Mouse (Mus musculus) liver, postnatal 0 days (tissue): Measurements from ENCODE around the gene Myof. TPM values are rescaled to one million over a fixed set of nuclear protein-coding genes. Genes with fewer than 3 reads are reported as not detected.

ENCODE experiments used
- ATAC-seq: fragments of 200-750 bp; cut with Nextera tagmentation; 2 replicates; pipeline ENCODE4 v1.8.0; 2017; ENCODE audit warnings: mild to moderate bottlenecking, moderate library complexity
- DNase-seq: peaks from one replicate; pipeline ENCODE4 v3.0.0-alpha.2; 2016
- H3K27ac ChIP-seq: fragments of 300-500 bp; sonication (generic); 2 replicates; pipeline ENCODE4 v1.5.1; 2014; ENCODE audit warnings: antibody characterized with exemption, moderate library complexity, mild to moderate bottlenecking, low read depth
- H3K27me3 ChIP-seq: fragments of 300-500 bp; sonication (generic); 2 replicates; pipeline ENCODE4 v1.6.1; 2014; ENCODE audit warnings: low read length, control low read depth, mixed read lengths; ENCODE audit not compliant: insufficient read depth
- H3K36me3 ChIP-seq: fragments of 300-500 bp; sonication (generic); replicated peaks from 2 replicates; pipeline ENCODE4 v1.6.1; 2014; ENCODE audit warnings: mild to moderate bottlenecking, control low read depth, low read length, moderate library complexity, mixed read lengths; ENCODE audit not compliant: insufficient read depth
- H3K4me1 ChIP-seq: fragments of 300-500 bp; sonication (generic); 2 replicates; pipeline ENCODE4 v1.6.1; 2014; ENCODE audit warnings: antibody characterized with exemption, mild to moderate bottlenecking, control low read depth; ENCODE audit not compliant: insufficient read depth
- H3K4me2 ChIP-seq: fragments of 300-500 bp; sonication (generic); 2 replicates; pipeline ENCODE4 v1.6.1; 2014; ENCODE audit warnings: low read depth, mild to moderate bottlenecking, low read length, moderate library complexity, mixed read lengths
- H3K4me3 ChIP-seq: fragments of 300-500 bp; sonication (generic); 2 replicates; pipeline ENCODE4 v1.5.1; 2014; ENCODE audit warnings: low read depth, low read length
- H3K9ac ChIP-seq: fragments of 300-500 bp; sonication (generic); replicated peaks from 2 replicates; pipeline ENCODE4 v1.6.1; 2014; ENCODE audit warnings: mild to moderate bottlenecking, moderate library complexity
- H3K9me3 ChIP-seq: fragments of 300-500 bp; sonication (generic); 2 replicates; pipeline ENCODE4 v1.6.1; 2016; ENCODE audit warnings: mild to moderate bottlenecking, control low read depth, low read length, mixed read lengths
- CTCF ChIP-seq: sonication (generic); IDR thresholded peaks from 2 replicates; pipeline ENCODE4 v1.5.1; 2016; ENCODE audit warnings: antibody characterized with exemption, low read depth
- EP300 ChIP-seq: IDR thresholded peaks from 2 replicates; pipeline ENCODE4 v1.6.1; 2016; ENCODE audit warnings: antibody characterized with exemption, low read depth, mild to moderate bottlenecking
- WGBS: fragments of 180-500 bp; shearing (Covaris S2); extraction: QIAGEN DNeasy Blood & Tissue Kit; methylation state at CpG from one replicate; pipeline ENCODE4 v1.1.7; 2014; ENCODE audit not compliant: insufficient replicate concordance; 5-methylcytosine and 5-hydroxymethylcytosine counted together
- polyA plus RNA-seq: library from polyadenylated mRNA; unstranded; fragments of >200 nt; fragmentation: Nextera tagmentation; extraction: Ambion mirVana; gene quantifications from 2 replicates; pipeline ENCODE4 v1.2.1, GENCODE M21; 2015

Gene Myof
- polyA plus RNA-seq, 1 experiment from 2014 or later = 1.7 TPM

DNA sequence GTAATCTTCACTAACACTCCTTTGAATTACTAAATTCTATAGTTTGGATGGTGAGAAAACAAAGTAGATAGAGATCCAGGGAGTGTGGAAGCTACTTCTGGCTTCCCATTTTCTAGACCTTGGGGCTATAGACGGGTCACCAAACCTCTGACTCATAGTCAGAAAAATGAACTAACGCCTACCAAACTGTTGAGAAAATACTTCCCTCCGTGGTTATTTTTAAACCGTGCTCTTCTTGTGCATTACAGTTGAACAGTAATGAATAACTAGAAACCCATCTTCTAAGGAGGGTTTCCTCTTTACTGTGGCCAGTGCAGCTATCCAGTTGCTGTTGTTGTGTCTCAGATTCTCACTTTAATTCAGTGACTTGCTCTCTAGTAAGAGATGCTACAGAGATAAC, 20.7 kb downstream of the Myof start:
- no peaks in the 10 kb centered on the region for H3K36me3 ChIP-seq
- peaks cover 35% of the 10 kb centered on the region for H3K4me1 ChIP-seq
- H3K9me3 ChIP-seq = no peaks in the 10 kb centered on the region
- H3K4me2 ChIP-seq = no peak overlapping the region
- TF ChIP-seq EP300 (no peak), CTCF (no peak)
- H3K27ac ChIP-seq = no peak overlapping the region
- no peaks in the 10 kb centered on the region for H3K27me3 ChIP-seq
- DNase-seq = no peak
- no peak overlapping the region for H3K4me3 ChIP-seq
- ATAC-seq = 0 out of 2 replicates have a peak, but pooled peaks have one; percentile 14
- H3K9ac ChIP-seq = no peak overlapping the region
- 10% methylated on average over 4 of the region's 4 CpGs for WGBS

DNA sequence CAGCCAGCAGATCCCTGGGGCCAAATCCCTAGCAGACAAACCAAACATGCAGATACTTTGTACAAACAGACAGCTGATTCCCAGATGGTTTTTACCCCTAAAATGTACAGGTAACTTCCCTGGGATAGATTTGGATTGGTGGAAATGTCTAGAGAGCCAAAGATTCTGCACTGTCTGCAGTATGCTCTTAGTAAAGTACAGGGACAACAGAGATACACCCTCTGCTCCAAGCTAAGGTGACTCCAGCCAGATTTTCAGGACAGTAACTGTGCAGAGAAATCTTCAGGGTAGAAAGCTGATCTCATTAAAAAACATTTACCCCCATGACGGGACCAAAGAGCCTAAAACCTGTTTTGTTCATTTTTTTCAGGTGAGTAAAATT, 27.5 kb downstream of the Myof start:
- H3K9me3 ChIP-seq = no peaks in the 10 kb centered on the region
- H3K9ac ChIP-seq = no peak overlapping the region
- H3K27ac ChIP-seq = no peak overlapping the region
- no peak overlapping the region for H3K4me2 ChIP-seq
- 61% methylated on average over 1 of the region's 1 CpGs for WGBS
- DNase-seq (no peak), ATAC-seq (no peak)
- H3K4me1 ChIP-seq = peaks cover 8% of the 10 kb centered on the region; the same call in 1 of the 2 replicates
- H3K27me3 ChIP-seq = no peaks in the 10 kb centered on the region
- no peak overlapping the region for H3K4me3 ChIP-seq
- no peaks in the 10 kb centered on the region for H3K36me3 ChIP-seq
- TF ChIP-seq EP300 = no peak
- TF ChIP-seq CTCF = no peak

DNA sequence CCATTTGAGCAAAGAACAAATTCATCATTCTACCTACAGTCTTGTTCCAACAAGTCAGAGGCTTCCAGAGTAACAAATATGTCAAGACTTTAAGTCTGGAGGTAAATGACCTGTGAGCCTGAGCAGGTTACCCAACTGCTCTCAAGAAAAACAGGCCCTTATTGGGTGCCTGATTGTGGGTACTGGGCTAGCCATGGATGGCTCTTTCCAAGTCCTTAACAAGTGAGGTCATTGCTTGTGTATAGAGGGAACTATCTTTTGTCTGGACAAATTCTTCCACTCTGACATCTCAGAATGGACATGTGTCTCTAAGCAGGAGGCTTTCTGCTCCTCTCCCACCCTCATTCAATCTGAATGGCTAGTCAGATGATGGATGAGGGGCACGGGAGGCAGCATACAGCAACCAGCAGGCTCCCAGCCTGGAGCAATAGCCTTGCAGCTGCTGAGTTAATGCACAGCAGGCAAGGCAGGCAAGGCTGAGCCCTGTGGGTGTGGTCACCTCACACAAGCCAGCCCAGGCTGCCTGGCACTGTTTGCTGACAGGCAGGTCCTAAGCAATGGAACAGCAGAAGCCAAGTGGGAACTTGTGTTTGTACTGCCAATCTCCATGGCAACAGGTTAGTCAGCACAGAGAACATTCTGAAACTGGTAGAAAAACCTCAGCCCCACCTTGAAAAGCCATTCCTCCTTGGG, 28.1 kb downstream of the Myof start:
- 0 out of 2 replicates have a peak overlapping the region, but pooled peaks have one; percentile 22 for H3K27ac ChIP-seq
- H3K9ac ChIP-seq = no peak overlapping the region
- DNase-seq = peak; percentile 55

DNA sequence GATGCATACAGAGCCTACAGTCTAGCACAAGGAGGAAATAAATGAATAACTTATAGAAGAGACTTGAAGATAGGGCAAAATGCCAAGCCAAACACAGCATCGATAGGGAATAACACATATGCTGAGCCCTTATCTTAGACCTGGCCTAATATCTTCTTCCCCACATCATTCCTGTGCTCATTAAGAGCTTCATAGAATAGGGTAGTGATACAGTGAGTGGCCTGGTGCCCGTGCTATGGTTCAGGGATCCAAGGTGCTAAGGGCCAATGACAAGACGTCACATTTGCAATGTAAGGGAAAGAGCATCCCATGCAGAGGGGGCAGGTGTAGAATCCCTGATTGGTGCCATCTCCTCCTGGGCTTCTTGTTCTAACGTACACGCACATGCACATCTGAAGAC, 28.9 kb downstream of the Myof start:
- 79% methylated on average over 5 of the region's 5 CpGs for WGBS

More for the DNA sequence above, 28.1 kb downstream of the Myof start:
- Histone ChIP-seq H3K36me3 (no peaks in the 10 kb centered on the region), H3K4me1 (peaks cover 8% of the 10 kb centered on the region; the same call in 1 of the 2 replicates), H3K4me3 (no peak overlapping the region), H3K27me3 (no peaks in the 10 kb centered on the region), H3K4me2 (no peak overlapping the region), H3K9me3 (no peaks in the 10 kb centered on the region)
- TF ChIP-seq EP300 (no peak), CTCF (no peak)
- ATAC-seq = peak; percentile 96
- 43% methylated on average over 1 of the region's 1 CpGs for WGBS

DNA sequence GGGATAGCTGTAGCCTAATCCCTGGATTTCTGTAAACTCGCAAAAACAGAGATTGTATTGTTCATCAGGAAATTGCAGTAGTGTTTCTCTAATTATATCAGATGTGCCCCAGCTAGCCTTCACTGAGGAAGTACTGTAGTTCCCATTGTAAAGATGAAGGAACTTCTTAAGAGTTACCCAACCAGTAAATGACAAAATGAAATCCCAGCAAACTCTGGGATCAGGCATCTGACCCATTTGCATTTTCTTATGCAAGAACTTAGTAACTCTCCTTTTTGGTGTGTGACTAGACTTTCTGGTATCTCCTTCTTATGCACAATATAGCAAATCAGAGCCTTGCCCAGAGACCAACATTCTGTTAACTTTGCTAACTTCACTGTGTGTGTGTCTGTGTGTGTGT, 32.0 kb downstream of the Myof start:
- no peak for TF ChIP-seq EP300
- TF ChIP-seq CTCF = no peak
- no peak overlapping the region for H3K4me2 ChIP-seq
- no peaks in the 10 kb centered on the region for H3K36me3 ChIP-seq
- no peak overlapping the region for H3K9ac ChIP-seq
- H3K4me3 ChIP-seq = no peak overlapping the region
- ATAC-seq = no peak
- H3K27ac ChIP-seq = no peak overlapping the region
- DNase-seq = no peak
- peaks cover 8% of the 10 kb centered on the region; the same call in 1 of the 2 replicates for H3K4me1 ChIP-seq
- no peaks in the 10 kb centered on the region for H3K27me3 ChIP-seq
- H3K9me3 ChIP-seq = no peaks in the 10 kb centered on the region
- WGBS = 25% methylated on average over 1 of the region's 1 CpGs

More for the DNA sequence above, 28.9 kb downstream of the Myof start:
- no peak for ATAC-seq
- Histone ChIP-seq H3K27me3 (no peaks in the 10 kb centered on the region), H3K9me3 (no peaks in the 10 kb centered on the region), H3K9ac (no peak overlapping the region), H3K36me3 (no peaks in the 10 kb centered on the region), H3K4me3 (no peak overlapping the region), H3K4me1 (peaks cover 8% of the 10 kb centered on the region; the same call in 1 of the 2 replicates), H3K4me2 (no peak overlapping the region), H3K27ac (no peak overlapping the region)
- DNase-seq = no peak
- no peak for TF ChIP-seq EP300
- no peak for TF ChIP-seq CTCF

DNA sequence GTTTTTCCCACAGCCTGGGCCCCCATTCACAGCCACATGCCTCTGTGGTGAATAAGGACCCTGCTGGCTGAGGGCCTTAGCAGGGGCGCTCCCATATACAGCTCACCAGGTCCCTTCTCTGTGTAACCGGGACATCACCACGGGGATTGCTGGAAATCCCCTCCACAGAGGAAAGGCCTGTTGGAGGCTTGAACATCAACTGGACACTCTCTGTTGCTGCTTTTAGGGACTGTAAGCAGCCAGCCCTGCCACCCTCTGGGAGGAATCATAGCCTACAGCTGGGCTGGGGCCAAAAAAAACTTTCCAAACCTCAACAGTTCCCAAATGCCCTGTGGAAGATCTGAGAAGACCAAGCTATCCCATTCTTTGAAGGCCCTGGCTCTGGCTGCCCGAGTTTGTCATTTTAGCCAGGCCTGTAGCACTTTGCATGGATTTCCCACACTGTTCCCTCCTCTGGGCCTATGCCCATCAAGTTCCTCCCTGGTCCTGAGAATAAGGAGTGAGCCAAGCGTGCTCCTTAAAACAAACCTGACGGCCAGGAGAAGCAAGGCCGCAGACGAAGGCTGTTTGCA, 38.5 kb downstream of the Myof start:
- no peak overlapping the region for H3K4me3 ChIP-seq
- 0 out of 2 replicates have a peak, but pooled peaks have one; percentile 10 for TF ChIP-seq CTCF
- no peak for TF ChIP-seq EP300
- ATAC-seq = no peak
- H3K4me2 ChIP-seq = no peak overlapping the region
- no peaks in the 10 kb centered on the region for H3K27me3 ChIP-seq
- H3K27ac ChIP-seq = no peak overlapping the region
- no peak overlapping the region for H3K9ac ChIP-seq
- no peaks in the 10 kb centered on the region for H3K9me3 ChIP-seq
- no peak for DNase-seq
- H3K36me3 ChIP-seq = no peaks in the 10 kb centered on the region
- 79% methylated on average over 8 of the region's 8 CpGs for WGBS
- H3K4me1 ChIP-seq = peaks cover 15% of the 10 kb centered on the region; the same call in 1 of the 2 replicates
